Mouse (Mus musculus) embryo, embryonic 9.5 days (tissue): ENCODE measurements around the gene Trpv2.
A peak's percentile ranks its signal among the peaks of the same experiment; 100 is the strongest.

Source experiments
- DNase-seq: peaks from one replicate; pipeline ENCODE4 v3.0.0-alpha.2; 2017; ENCODE audit errors: extremely low spot score

Gene Trpv2

DNA sequence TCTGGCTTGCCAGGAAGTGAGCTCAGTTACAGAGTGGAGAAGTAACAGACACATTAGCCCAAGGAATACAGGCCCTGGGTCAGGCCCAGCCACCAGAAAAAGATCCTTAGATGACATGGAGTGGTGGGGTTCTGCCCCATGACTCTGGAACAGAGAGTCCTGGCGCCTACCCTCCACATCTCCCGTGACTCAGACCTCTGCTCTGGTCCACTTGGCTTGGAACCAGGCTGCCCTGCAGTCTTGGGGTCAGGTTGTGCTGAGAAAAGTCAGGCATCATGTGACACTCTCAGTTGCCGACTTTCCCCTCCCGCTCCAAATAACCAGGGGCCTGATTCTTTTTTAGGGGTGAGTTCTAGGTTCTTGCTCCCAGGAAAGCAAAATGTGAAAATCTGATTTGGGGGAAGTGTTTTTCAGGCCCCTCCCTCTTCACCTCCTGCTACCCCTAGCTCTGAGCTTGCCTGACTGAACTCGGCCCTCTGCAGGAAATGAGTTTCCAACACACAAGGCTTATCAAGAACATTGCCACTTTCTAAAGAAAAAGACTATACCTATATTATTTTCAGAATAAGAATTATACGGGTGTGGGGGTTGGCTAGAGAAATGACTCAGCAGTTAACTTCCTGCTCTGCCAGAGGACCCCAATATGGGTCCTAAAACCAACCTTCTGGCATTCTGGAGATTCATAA, 15.2 kb upstream of the Trpv2 start:
- DNase-seq: no peak

- no peak for DNase-seq
Measured at GRCm38 (mm10) chr11:62560463-62561016, 13.7 kb upstream of the Trpv2 start.

- no peak for DNase-seq
Measured at GRCm38 (mm10) chr11:62563590-62563989, 10.7 kb upstream of the Trpv2 start.

GRCm38 (mm10) chr11:62565747-62566146, 8.5 kb upstream of the Trpv2 start:
- no peak for DNase-seq

- no peak for DNase-seq
Measured at GRCm38 (mm10) chr11:62566211-62566610, 8.1 kb upstream of the Trpv2 start.

GRCm38 (mm10) chr11:62568300-62568699, 6.0 kb upstream of the Trpv2 start:
- no peak for DNase-seq

- no peak for DNase-seq
Measured at GRCm38 (mm10) chr11:62574703-62575085, 408 bp downstream of the Trpv2 start.

- peak; percentile 90 for DNase-seq
Measured at GRCm38 (mm10) chr11:62575297-62575658, 992 bp downstream of the Trpv2 start.

DNA sequence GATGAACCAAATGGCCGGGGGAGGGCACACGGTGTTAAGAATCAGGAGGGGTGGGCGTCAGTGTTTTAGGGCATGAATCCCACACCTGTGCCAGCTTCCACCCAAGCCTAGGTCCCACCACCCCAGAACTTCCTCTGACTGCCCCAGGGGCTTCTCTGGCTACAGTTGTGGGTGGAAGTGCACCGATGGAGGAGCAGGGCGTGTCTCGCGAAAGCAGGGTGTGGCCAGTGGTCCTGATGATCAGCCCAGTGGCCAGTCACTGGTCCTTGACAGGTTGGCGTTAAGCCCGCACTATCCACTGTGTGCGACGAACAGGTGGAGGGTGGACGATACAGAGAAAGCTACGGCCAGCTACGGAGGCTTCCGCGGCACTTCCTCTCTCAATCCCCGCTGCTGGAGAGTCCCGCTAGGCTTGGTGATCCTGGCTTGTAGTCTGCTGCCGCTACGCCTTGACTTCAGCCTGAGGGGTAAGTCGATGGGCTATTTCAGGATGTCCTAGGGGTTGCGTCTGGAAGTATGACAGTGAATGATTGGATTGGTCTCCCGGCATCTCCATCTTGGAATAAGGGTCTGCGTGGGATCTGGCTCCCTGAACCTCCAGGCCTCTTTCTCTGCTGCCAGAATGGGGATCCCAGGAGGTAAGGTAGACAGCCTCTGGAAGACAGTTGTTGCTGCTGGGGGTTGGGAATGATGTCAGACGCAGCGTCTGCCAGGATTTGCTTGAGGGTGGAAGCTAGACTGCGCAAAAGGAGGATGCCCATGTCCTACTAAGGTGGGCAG, 1.6 kb downstream of the Trpv2 start:
- DNase-seq: peak; percentile 29

DNA sequence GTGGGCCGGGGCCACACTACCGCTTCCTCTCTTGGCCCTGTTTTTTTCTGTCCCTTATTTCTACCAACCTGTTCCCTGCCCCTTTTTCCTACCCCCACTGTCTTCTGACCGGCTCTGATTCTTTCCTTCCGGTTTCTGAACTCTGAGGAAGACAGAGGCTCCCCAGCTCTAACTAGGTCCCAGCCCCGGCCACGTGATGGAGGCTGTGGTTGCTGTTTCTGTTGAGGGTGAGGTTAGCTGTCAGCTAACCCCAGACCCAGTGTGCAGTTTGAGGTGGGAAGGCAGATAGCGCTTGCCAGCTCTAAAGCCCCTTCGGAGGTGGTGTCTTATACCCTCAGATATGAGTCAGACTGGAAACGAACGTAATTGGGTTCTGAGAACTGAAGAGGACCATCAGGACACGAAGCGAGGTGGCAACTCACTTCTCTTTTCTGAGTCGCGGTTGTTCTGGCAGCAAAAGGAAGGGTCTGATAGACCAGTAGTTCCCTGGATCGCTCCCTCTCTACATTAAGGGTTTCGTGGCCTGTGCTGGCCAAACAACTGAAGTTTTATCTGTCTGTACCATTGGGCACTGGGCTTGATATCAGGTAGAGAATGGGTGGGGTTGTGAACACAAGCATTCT, 2.4 kb downstream of the Trpv2 start:
- no peak for DNase-seq

DNA sequence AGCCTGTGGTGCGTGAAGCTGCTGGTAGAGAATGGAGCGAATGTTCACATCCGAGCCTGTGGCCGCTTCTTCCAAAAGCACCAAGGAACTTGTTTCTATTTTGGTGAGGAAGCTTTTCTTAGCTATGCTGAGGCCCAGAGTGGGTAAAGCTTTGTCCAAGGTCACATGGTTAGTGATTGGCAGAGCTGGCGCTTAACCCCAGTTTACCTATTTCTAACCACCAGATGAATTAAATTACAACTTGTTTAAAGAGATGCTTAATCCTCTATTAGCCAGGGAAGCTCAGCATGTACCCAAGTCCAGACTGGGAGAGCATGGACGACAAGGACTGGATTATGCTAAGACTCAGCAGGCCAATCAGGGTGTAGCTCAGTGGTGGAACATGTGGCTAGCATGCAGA, 8.7 kb downstream of the Trpv2 start:
- no peak for DNase-seq

- no peak for DNase-seq
Measured at GRCm38 (mm10) chr11:62584671-62585206, 10.5 kb downstream of the Trpv2 start.

DNA sequence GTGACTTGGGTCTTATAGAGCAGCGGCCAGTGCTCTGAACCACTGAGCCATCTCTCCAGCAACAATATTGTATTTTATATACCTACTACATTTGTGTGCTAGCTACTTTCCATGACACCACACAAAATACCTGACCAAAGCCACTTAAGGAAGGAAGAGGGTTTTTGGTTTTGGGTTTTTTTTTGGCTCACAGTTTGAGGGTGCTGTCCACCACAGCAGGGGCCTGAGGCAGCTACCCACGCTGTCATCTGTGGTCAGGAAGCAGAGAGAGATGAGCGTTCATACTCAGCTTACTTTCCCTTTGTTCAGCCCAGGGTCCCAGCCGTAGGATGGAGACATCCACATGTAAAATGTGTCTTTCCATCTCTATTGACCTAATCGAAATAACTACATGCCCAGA, 12.7 kb downstream of the Trpv2 start:
- no peak for DNase-seq

- DNase-seq: no peak
Measured at GRCm38 (mm10) chr11:62589391-62589790, 15.1 kb downstream of the Trpv2 start.

DNA sequence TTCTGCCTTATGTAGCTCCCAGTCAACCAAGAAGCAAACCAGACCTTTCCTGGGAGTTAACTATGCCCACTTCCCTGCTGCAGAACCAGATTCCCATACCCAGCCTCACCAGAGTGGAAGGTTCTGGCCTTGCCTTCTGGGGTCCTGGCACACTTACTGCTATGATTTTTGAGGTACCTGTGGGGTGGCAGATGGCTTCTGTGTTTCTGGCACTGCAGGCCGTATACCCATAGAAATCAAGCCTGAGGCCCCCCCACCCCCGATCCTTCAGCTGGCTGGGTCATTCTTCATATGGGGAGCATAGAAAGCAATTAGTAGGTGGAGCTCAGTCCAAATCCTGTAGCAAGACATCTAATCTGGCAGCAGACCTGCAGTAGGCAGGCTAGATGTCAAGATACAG, 16.7 kb downstream of the Trpv2 start:
- no peak for DNase-seq

DNA sequence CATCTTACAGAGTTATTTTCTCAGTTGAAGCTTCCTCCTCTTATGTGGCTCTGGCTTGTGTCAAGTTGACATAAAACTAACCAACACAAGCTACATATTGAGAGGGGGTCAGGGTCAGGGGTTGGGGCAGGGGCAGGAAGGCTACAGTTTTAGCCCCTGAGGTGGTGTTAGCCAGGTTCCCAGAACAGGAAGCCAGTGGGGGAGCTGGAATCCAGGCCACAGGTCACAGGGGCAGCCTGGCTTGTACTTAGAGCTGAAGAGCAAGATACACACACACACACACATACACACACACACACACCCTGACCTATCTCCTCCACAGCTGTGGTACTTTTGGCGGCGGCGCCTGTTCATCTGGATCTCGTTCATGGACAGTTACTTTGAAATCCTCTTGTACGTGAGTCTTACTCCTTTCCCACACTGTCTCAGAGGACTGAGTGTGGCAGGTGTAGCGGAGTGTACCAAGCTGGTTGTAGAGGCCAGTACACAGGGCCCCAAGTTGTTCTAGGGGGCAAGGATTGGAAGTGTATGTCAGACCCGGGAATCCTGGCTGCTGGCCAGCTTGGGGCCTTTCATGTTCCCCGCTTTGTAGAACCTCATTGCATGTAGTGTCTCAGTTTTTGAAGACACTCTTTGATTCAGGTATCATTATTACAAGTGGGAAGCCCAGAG, 17.8 kb downstream of the Trpv2 start:
- peak; percentile 40 for DNase-seq

DNA sequence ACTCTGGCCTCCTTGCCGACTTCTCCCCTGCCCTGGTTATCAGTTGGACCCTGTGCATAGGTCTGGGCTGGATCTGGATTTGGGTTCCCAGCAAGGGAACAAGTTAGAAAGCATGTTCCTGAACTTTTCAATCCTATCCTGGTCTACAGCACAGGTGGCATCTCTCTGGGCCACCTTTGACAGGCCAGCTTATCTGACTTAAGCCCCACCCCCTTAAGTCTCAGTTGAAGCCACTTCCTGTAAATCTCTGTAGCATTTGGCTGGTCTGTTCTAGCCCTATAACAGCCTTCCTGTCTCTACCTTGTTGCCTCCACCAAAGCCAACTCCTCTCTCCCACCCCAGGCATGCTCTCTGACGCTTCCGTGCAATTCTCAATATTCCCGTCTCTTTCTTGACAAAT, 24.3 kb downstream of the Trpv2 start:
- DNase-seq: no peak

DNA sequence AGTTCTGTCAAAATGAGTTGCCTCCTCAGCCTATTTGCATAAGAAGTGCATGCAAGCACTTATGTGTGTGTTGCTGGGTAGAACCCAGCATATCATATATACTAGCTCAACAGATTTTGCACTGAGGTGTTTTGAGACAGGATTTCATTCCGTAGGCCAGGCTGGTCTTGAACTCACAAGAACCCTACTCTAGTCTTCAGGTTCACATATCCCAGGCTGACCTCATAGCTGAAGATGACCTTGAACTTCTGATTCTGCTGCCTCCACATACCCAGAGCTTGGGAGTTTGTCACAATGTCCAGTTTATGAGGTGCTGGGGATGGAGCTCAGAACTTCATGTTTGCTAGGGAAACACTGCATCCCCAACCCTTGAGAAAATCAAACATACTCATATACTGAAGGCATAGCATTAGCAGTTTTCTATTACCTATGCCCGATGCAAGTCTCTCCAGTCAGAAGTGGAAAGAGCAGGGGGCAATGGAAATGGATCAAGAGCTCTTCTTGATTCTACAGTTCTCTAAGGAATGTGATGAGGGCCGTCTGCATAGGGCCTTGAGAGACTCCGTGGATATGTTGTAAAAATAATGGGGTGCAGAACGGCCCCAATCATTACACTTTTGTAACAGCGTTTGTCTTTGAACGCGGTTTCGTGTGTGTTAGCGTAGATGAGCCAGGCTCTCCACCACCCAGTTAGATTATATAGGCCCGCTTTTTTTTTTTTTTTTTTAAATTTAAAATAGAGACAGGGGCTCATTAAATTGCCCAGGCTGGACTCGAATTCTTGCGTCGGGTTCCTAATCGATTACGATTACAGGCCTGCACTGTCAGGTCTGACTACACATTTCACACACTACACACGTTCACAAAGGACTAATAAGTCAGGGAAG, 27.7 kb downstream of the Trpv2 start:
- DNase-seq: no peak

- peak; percentile 99 for DNase-seq
Measured at GRCm38 (mm10) chr11:62602619-62603311, 28.5 kb downstream of the Trpv2 start.
